ENCODE assay signal across 9 mouse cellular contexts in genomic region chr14:33250956-33251745, GRCm38 (mm10). TPM values are rescaled to one million over a fixed set of nuclear protein-coding genes. Genes with fewer than 3 reads are reported as not detected.
DNase-seq lines count a peak whose midpoint lies in the region; ATAC-seq and TF ChIP-seq lines count a peak whose summit lies in the region.
"Had no signal": no experiment of that assay in that cellular context is flagged by ENCODE, and none has a peak within 500 bp of the region (broad histone marks: within the 10 kb centered on the region; RNA-seq: fewer than 3 reads in every experiment).

No protein-coding gene starts in this region.

- H3K27ac ChIP-seq in lung, postnatal 0 days (ENCODE audit: low read length) = no peak overlapping the region
- H3K27ac ChIP-seq in forebrain, embryonic 11.5 days (ENCODE audit: low read depth, low read length) = no peak overlapping the region
- no peak overlapping the region for H3K27ac ChIP-seq in limb, embryonic 14.5 days (replicated peaks; ENCODE audit: low read depth, low read length)
- no peak overlapping the region for H3K27ac ChIP-seq in stomach, embryonic 15.5 days

- H3K27me3 ChIP-seq in lung, postnatal 0 days (replicated peaks; ENCODE audit: insufficient read depth, low read length) = peaks cover 5% of the 10 kb centered on the region; the same call in 1 of the 2 replicates
- no peaks in the 10 kb centered on the region for H3K27me3 ChIP-seq in forebrain, embryonic 11.5 days (ENCODE audit: control insufficient read depth, insufficient read depth, low read length)
- H3K27me3 ChIP-seq in limb, embryonic 14.5 days (ENCODE audit: control insufficient read depth, insufficient read depth, low read length) = no peaks in the 10 kb centered on the region
- H3K27me3 ChIP-seq in stomach, embryonic 15.5 days (replicated peaks) = no peaks in the 10 kb centered on the region

- peak overlapping the region; percentile 23; the same call in 1 of the 2 replicates for H3K4me3 ChIP-seq in lung, postnatal 0 days (ENCODE audit: low read depth, low read length)
- H3K4me3 ChIP-seq in forebrain, embryonic 11.5 days (ENCODE audit: low read depth, low read length) = peak overlapping the region; percentile 37
- H3K4me3 ChIP-seq in limb, embryonic 14.5 days (replicated peaks; ENCODE audit: low read length) = peak overlapping the region; percentile 32
- peak overlapping the region; percentile 33 for H3K4me3 ChIP-seq in stomach, embryonic 15.5 days (replicated peaks)

- WGBS in lung, postnatal 0 days = 6% methylated on average over 13 of the region's 13 CpGs
- 6% methylated on average over 13 of the region's 13 CpGs for WGBS in forebrain, embryonic 11.5 days
- 8% methylated on average over 13 of the region's 13 CpGs for WGBS in limb, embryonic 14.5 days
- 10% methylated on average over 13 of the region's 13 CpGs for WGBS in stomach, embryonic 15.5 days

- no peaks in the 10 kb centered on the region; the same call in 1 of the 2 replicates for H3K4me1 ChIP-seq in lung, postnatal 0 days (ENCODE audit: insufficient read depth, low read depth, low read length)
- H3K4me1 ChIP-seq in forebrain, embryonic 11.5 days (replicated peaks; ENCODE audit: control insufficient read depth, insufficient read depth, low read length) = peaks cover 4% of the 10 kb centered on the region; the same call in 1 of the 2 replicates
- H3K4me1 ChIP-seq in limb, embryonic 14.5 days (ENCODE audit: control insufficient read depth, insufficient read depth, low read length) = peaks cover 15% of the 10 kb centered on the region
- peaks cover 8% of the 10 kb centered on the region; the same call in 1 of the 2 replicates for H3K4me1 ChIP-seq in stomach, embryonic 15.5 days

- TF ChIP-seq EP300 in lung, postnatal 0 days (IDR thresholded peaks at IDR 0.05) = no peak

- no peak for TF ChIP-seq POLR2A in limb, embryonic 14.5 days (IDR thresholded peaks at IDR 0.05; ENCODE audit: borderline replicate concordance, extremely low read depth, insufficient read depth, insufficient read length)

- H3K36me3 ChIP-seq in lung, postnatal 0 days (ENCODE audit: insufficient read depth, low read length) = no peaks in the 10 kb centered on the region
- H3K36me3 ChIP-seq in forebrain, embryonic 11.5 days (ENCODE audit: control insufficient read depth, insufficient read depth, low read length) = no peaks in the 10 kb centered on the region
- no peaks in the 10 kb centered on the region for H3K36me3 ChIP-seq in limb, embryonic 14.5 days (ENCODE audit: control insufficient read depth, insufficient read depth, low read length)
- H3K36me3 ChIP-seq in stomach, embryonic 15.5 days = no peaks in the 10 kb centered on the region

- TF ChIP-seq CTCF in lung, postnatal 0 days (IDR thresholded peaks at IDR 0.05) = no peak

- ATAC-seq in lung, postnatal 0 days = no peak
- ATAC-seq in forebrain, embryonic 11.5 days (replicated peaks; ENCODE audit: low FRiP score) = no peak
- no peak; the same call in 1 of the 2 replicates for ATAC-seq in limb, embryonic 14.5 days (ENCODE audit: low FRiP score, low read depth)
- no peak for ATAC-seq in stomach, embryonic 15.5 days (ENCODE audit: insufficient read depth, low FRiP score, low read depth)
- no peak for ATAC-seq in erythroblast, adult 5-6 weeks (replicated peaks; ENCODE audit: low FRiP score, poor library complexity, severe bottlenecking)

- no peak for DNase-seq in lung, postnatal 0 days (ENCODE audit: low spot score)
- no peak for DNase-seq in lung, adult 18-20 months
- no peak for DNase-seq in forebrain, embryonic 11.5 days (ENCODE audit: low spot score)
- DNase-seq in limb, embryonic 14.5 days (ENCODE audit: low spot score) = no peak
- no peak for DNase-seq in layer of hippocampus, postnatal 10 days (ENCODE audit: low spot score in 2 of 2)
- DNase-seq in cerebellum, adult 11 months = no peak

- H3K4me2 ChIP-seq in lung, postnatal 0 days (replicated peaks; ENCODE audit: low read depth, low read length) = peak overlapping the region; percentile 53; the same call in 1 of the 2 replicates
- peak overlapping the region; percentile 91 for H3K4me2 ChIP-seq in forebrain, embryonic 11.5 days (ENCODE audit: low read depth, low read length, severe bottlenecking)
- peak overlapping the region; percentile 65 for H3K4me2 ChIP-seq in limb, embryonic 14.5 days (replicated peaks; ENCODE audit: low read depth, low read length, severe bottlenecking)
- peak overlapping the region; percentile 75 for H3K4me2 ChIP-seq in stomach, embryonic 15.5 days

- no peak overlapping the region for H3K9ac ChIP-seq in lung, postnatal 0 days (replicated peaks; ENCODE audit: low read depth)
- H3K9ac ChIP-seq in forebrain, embryonic 11.5 days (ENCODE audit: low read length) = no peak overlapping the region
- 0 out of 2 replicates have a peak overlapping the region, but pooled peaks have one; percentile 21 for H3K9ac ChIP-seq in limb, embryonic 14.5 days (ENCODE audit: low read depth, low read length, severe bottlenecking)
- H3K9ac ChIP-seq in stomach, embryonic 15.5 days = no peak overlapping the region

- H3K9me3 ChIP-seq in lung, postnatal 0 days (ENCODE audit: low read length) = no peaks in the 10 kb centered on the region
- no peaks in the 10 kb centered on the region for H3K9me3 ChIP-seq in forebrain, embryonic 11.5 days (ENCODE audit: control insufficient read depth, low read length)
- no peaks in the 10 kb centered on the region for H3K9me3 ChIP-seq in limb, embryonic 14.5 days (ENCODE audit: control insufficient read depth, low read length)
- no peaks in the 10 kb centered on the region for H3K9me3 ChIP-seq in stomach, embryonic 15.5 days

RNA-seq across cellular contexts. Expression of gene Arhgap22, which starts 37.3 kb away (rescaled TPM):
- 29.5 and 30.2 TPM in 2 replicates for polyA plus RNA-seq in lung, postnatal 0 days (2015; fragmentation: Nextera tagmentation; extraction: Ambion mirVana)
- polyA plus RNA-seq in forebrain, embryonic 11.5 days (2014; fragmentation: Nextera tagmentation; extraction: Ambion mirVana) = 1.4 and 1.8 TPM in 2 replicates
- 4.8 TPM in 2 replicates for polyA plus RNA-seq in limb, embryonic 14.5 days (2012; rRNA removed)
- 5.3 and 7.8 TPM in 2 replicates for polyA plus RNA-seq in limb, embryonic 14.5 days (2014; fragmentation: Nextera tagmentation; extraction: Ambion mirVana)
- polyA plus RNA-seq in stomach, embryonic 15.5 days (2015; fragmentation: Nextera tagmentation; extraction: Ambion mirVana) = 5.4 and 6.3 TPM in 2 replicates
- total RNA-seq in layer of hippocampus, postnatal 10 days (2021) = 1 to 10 TPM; 7.5 to 8.4 TPM
- not detected in 2 replicates for total RNA-seq in erythroblast, adult 5-6 weeks (2015; ENCODE audit: low replicate concordance)
- total RNA-seq in erythroblast, adult 5-6 weeks (2017; ENCODE audit: low replicate concordance) = not detected in 2 replicates
- total RNA-seq: hematopoietic stem cell, adult 5-6 weeks had no signal
